Mouse (Mus musculus): ENCODE measurements at regions not wholly inside any gene's neighbourhood (a gene's known extent, or its start where the extent isn't known, plus 50 kb on each side); places are given as distances from the start of the nearest gene placed in this dataset.
A peak's percentile ranks its signal among the peaks of the same experiment; 100 is the strongest.

- no peak for DNase-seq (ENCODE audit: low spot score in 2 of 2)
These were observed 117.9 kb downstream of the Usp31 start for GRCm38 (mm10) chr7:121589088-121589605.

- DNase-seq (ENCODE audit: low spot score in 2 of 2), result no peak
These were observed 119.3 kb downstream of the Usp31 start for GRCm38 (mm10) chr7:121587713-121588112.

DNA sequence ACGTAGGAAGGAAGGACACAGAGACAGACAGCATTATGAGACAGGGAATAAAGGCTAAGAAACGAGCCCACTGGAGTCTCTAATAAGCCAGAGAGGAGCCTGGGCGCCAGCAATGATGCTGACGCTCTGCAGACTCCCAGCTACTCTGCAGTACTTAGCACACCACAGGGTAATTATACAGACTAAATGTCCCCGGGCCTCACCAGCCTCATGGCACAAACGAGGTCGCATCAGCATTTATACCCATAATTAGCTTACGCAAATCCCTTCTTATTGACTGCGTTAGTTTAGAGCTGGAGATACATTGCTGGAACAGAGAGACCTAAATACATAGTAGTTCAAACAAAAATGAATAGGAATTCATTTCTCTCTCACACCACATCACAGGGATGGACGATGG is 121.3 kb downstream of the Usp31 start:
- DNase-seq (ENCODE audit: low spot score in 2 of 2), result no peak

DNA sequence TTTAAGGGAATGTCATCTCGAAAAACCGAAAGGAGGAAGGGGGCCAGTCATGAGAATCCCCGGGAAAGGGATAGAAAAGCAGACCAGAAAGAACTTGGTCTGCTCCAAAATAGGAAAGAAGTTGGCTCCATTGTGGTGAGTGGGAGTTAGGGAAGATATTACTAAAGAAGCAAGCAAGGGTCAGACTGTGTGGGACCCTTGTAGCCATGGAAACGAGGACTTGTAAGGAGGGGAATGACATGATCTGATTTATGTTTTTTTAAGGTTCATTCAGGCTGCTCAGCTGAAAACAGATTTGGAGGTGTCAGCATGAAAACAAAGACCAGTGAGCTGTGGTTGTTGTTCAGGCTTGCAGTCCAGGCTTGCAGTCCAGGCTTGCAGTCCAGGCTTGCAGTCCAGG is 127.6 kb downstream of the Usp31 start:
- no peak for DNase-seq (ENCODE audit: low spot score in 2 of 2)

DNA sequence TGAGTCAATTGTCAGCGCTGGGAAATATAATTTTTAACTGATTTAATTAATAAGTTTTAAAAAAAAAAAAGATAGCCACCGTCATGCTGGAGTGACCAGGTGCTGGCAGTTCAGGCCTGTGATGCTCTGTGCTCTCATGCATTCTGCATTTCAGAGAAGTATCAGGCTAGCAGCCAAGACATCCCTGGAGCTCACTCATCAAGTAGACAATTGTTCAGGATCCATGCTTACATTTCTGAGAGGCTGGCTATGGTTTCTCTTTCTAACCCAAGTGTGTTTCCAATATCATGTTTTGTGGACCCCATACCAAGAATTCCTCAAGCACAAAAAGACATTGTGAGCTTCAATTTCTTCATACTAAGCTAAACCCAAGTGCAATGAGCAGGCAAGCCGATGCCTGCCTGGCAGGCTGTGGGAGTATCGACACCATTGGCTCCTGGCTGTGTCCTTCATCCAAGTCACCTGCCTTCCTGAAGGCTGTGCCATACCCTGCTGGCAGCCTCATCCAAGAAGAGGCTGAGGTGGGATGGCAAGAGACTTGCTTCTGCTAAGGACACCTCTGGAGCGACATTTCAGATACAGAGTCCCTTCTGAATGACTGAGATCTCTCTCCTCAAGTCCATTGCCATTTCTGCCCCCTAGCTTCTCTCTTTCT is 134.2 kb downstream of the Usp31 start:
- DNase-seq (ENCODE audit: low spot score in 2 of 2), result peak in 1 of 2 experiments; percentile 17

DNA sequence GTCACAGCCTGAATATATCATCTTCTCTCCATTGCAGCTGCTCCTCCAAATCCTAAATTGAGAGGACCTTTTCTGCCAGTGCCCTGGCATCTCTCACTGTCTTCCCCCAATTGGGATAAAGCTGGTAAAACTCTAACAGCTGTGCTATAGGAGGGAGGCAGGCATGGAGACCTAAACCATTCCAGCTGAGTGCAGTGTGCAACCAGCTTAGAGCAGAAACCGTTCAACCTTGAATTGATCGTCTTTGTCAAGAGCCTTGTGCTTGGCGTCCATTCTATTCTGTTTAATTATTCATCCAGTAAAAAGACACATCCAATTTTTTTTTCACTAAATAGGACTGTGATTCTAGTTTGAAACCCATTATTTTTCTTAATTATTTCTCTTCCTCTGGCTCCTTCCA is 135.3 kb downstream of the Usp31 start:
- DNase-seq (ENCODE audit: low spot score in 2 of 2), result peak in 1 of 2 experiments; percentile 16

DNA sequence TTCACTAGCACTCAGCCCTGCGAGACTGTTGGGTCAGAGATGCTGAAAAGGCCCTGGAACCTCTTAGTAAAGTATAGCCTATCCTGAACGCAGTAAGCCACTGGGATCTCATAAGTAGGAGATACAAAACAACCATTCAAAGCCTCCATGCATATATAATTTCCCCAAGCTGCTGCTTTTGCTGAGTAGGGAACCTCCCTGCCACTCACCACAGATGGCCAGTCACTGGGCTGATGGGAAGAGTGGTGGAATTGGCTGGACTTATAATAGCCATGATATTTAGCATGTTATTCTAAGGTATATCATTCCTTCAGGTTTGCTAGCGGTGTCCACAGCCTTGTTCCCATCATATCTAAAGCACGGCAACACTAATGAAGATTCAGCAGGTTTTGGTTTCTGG is 135.8 kb downstream of the Usp31 start:
- DNase-seq (ENCODE audit: low spot score in 2 of 2), result peak in 1 of 2 experiments; percentile 19

GRCm38 (mm10) chr7:121569248-121569647 is 137.8 kb downstream of the Usp31 start:
- no peak for DNase-seq (ENCODE audit: low spot score in 2 of 2)

DNA sequence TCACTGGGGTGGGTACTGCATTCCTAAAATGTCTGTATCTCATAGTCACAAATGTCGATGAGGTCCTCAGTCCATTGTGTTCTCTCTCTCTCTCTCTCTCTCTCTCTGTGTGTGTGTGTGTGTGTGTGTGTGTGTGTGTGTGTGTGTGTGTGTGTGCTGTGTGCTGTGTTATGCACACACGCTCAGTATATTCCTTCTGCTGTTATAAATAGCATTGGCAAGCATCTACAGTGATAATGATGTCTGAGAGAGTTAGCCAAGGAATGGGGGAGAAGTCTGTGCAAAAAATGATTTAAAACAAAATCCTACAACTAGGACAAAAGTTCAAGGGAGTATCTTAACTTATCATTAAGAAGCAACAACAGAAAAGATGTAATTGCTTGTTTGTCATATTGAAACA is 139.0 kb downstream of the Usp31 start:
- DNase-seq (ENCODE audit: low spot score in 2 of 2), result no peak

DNA sequence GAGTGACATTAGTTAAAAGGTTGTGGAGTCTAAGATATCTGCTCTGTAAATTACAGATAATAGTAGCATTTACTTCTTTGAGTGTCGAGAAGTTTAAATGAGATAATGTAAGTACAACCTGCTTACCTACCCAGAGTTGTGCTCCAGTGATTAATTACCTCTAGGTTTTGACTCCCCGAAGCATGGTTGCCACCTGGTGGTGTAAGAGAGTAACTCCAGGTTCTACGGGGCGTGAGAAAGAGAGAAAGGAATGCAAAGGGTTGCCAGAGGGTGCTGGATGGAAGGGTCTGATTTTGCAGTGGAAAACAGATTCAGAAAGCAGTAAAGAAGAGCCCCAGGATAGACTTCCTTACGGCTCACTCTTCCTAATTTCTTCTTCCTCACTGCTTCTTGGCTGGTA is 143.5 kb downstream of the Usp31 start:
- DNase-seq (ENCODE audit: low spot score in 2 of 2), result peak; percentile 51 to 62

DNA sequence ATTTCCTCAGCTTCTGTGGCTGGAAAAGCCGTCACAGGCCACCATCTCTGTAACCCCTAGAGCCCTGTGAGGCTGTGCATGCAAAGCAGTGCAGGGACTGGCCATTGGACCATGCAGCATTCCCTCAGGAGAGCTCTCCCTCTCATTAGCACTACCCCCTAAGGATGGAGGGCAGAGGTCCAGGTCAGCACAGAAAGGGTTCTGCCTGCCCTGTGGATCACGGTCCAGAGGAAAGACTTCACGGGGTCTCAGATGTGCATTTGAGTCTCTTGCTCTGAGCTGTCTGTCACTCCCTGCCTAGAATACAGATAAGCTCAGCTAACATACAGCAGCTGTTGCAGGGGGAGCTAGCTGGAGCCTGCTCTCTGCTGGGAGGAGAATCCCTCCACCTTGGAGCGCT is 151.6 kb downstream of the Usp31 start:
- DNase-seq (ENCODE audit: low spot score in 2 of 2), result no peak
